Mouse (Mus musculus): ENCODE data around the gene Fbrsl1.
A peak's percentile ranks its signal among the peaks of the same experiment; 100 is the strongest.

Gene Fbrsl1

GRCm38 (mm10) chr5:110361465-110361864 is 86.8 kb downstream of the Fbrsl1 start:
- no peak for DNase-seq (ENCODE audit: low spot score)

- peak; percentile 87 for DNase-seq (ENCODE audit: low spot score)
These were observed 90.6 kb downstream of the Fbrsl1 start for GRCm38 (mm10) chr5:110357531-110358179.

- DNase-seq (ENCODE audit: low spot score), result peak; percentile 42
These were observed 93.6 kb downstream of the Fbrsl1 start for GRCm38 (mm10) chr5:110354716-110355115.

DNA sequence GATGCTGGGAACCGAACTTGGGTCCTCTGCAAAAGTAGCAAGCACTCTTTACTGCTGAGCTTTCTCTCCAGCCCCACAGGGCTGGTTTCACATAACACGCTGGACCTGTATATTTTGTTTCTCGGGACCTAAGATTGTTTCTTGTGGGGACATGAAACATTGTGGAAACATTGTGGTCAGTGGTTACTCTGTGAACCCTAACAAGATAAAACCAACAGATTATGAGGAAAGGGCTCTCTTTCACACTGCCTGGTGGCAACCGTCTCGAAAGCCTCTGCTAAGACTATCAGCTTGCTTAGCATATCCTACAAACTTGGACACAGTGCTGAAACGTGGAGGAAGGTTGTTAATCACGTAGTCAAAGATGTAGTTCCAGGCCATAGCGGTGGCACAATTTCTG is 101.3 kb downstream of the Fbrsl1 start:
- DNase-seq (ENCODE audit: low spot score), result no peak

- DNase-seq (ENCODE audit: low spot score), result no peak
These were observed 102.8 kb downstream of the Fbrsl1 start for GRCm38 (mm10) chr5:110345553-110345952.

DNA sequence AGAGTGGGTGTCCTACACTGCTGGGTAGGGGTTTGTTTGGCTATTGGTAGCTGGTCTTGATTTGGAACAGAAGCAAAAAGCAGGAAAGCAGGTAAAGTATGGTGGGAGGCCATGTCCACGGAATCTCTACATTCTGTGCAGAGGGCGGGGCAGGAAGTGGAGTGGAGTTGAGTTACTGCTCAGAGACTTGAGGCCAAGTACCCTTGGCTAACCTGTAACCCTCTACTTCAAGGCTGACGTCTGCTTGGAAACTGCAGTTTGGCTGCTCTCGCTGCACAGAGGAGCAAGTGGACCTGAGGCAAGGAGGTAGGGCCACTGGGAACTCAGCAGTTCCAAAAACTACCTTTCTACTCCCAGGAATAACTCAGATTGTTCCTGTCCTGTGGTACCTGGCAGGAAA is 103.8 kb downstream of the Fbrsl1 start, which contains the start of gene Lrcol1:
Gene Lrcol1 (plus strand): TSS at position 207 of the 400 bp plus-strand sequence.
- no peak for DNase-seq (ENCODE audit: low spot score)

GRCm38 (mm10) chr5:110342648-110343284 is 105.5 kb downstream of the Fbrsl1 start, which contains the start of gene P2rx2:
P2rx2 (minus strand) TSS chr5:110343212.
- DNase-seq (ENCODE audit: low spot score), result no peak

- no peak for DNase-seq (ENCODE audit: low spot score)
These were observed 109.5 kb downstream of the Fbrsl1 start for GRCm38 (mm10) chr5:110338792-110339191.

- no peak for DNase-seq (ENCODE audit: low spot score)
These were observed 117.8 kb downstream of the Fbrsl1 start for GRCm38 (mm10) chr5:110330508-110330907.

DNA sequence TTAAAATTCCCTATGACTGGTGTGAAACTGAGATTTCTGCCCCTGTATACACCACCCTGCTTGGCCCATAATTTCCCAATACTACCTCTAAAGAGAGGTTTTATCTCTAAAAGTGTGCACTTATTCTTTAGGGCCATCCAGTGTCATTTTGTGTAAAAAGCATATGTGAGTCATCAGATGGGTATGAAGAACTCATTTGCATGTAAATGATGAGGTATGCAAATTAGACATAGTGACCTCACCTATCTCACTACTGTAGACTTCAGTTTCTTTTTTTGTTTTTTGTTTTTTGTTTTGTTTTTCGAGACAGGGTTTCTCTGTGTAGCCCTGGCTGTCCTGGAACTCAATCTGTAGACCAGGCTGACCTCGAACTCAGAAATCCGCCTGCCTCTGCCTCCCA is 135.2 kb downstream of the Fbrsl1 start:
- DNase-seq (ENCODE audit: low spot score), result no peak
